9 mouse cellular contexts compared by ENCODE assay signal in genomic region chrX:51681170-51681667, GRCm38 (mm10). TPM values are rescaled to one million over a fixed set of nuclear protein-coding genes. Genes with fewer than 3 reads are reported as not detected.
DNase-seq lines count a peak whose midpoint lies in the region; ATAC-seq and TF ChIP-seq lines count a peak whose summit lies in the region.
"Had no signal": no experiment of that assay in that cellular context is flagged by ENCODE, and none has a peak within 500 bp of the region (broad histone marks: within the 10 kb centered on the region; RNA-seq: fewer than 3 reads in every experiment).

No protein-coding gene starts in this region.

- TF ChIP-seq POLR2A in embryonic fibroblast, embryonic 13.5 days (IDR thresholded peaks at IDR 0.05; ENCODE audit: low read depth, low read length) = no peak; the same call in 1 of the 2 replicates

- no peaks in the 10 kb centered on the region for H3K9me3 ChIP-seq in hindbrain, embryonic 11.5 days (ENCODE audit: control insufficient read depth, low read length)
- H3K9me3 ChIP-seq in midbrain, embryonic 14.5 days (ENCODE audit: control insufficient read depth, low read length) = no peaks in the 10 kb centered on the region

- peak overlapping the region; percentile 72 for H3K4me2 ChIP-seq in hindbrain, embryonic 11.5 days (replicated peaks; ENCODE audit: low read depth, low read length)
- peak overlapping the region; percentile 81 for H3K4me2 ChIP-seq in midbrain, embryonic 14.5 days (ENCODE audit: low read length)

- peak; percentile 77 for ATAC-seq in hindbrain, embryonic 11.5 days (ENCODE audit: low FRiP score)
- ATAC-seq in midbrain, embryonic 14.5 days (ENCODE audit: low FRiP score, low TSS enrichment) = peak; percentile 68

- H3K27ac ChIP-seq in embryonic fibroblast, embryonic 13.5 days (ENCODE audit: insufficient read depth, low read length) = 0 out of 2 replicates have a peak overlapping the region, but pooled peaks have one; percentile 25
- no peak overlapping the region for H3K27ac ChIP-seq in hindbrain, embryonic 11.5 days (ENCODE audit: low read depth, low read length)
- H3K27ac ChIP-seq in midbrain, embryonic 14.5 days (replicated peaks; ENCODE audit: low read depth, low read length) = no peak overlapping the region

- WGBS in hindbrain, embryonic 11.5 days = 25% methylated on average over 35 of the region's 43 CpGs
- WGBS in midbrain, embryonic 14.5 days = 19% methylated on average over 43 of the region's 43 CpGs

- TF ChIP-seq CTCF in embryonic fibroblast, embryonic 13.5 days (IDR thresholded peaks at IDR 0.05; ENCODE audit: borderline replicate concordance, insufficient read depth, low read length) = no peak

- peaks cover 2% of the 10 kb centered on the region; the same call in 1 of the 2 replicates for H3K27me3 ChIP-seq in hindbrain, embryonic 11.5 days (ENCODE audit: control insufficient read depth, insufficient read depth, low read length)
- H3K27me3 ChIP-seq in midbrain, embryonic 14.5 days (ENCODE audit: control insufficient read depth, insufficient read depth, low read length) = no peaks in the 10 kb centered on the region

- H3K36me3 ChIP-seq in hindbrain, embryonic 11.5 days (ENCODE audit: control insufficient read depth, insufficient read depth, low read length) = no peaks in the 10 kb centered on the region
- no peaks in the 10 kb centered on the region for H3K36me3 ChIP-seq in midbrain, embryonic 14.5 days (ENCODE audit: control insufficient read depth, insufficient read depth, low read length)

- peaks cover 3% of the 10 kb centered on the region; the same call in 1 of the 2 replicates for H3K4me1 ChIP-seq in embryonic fibroblast, embryonic 13.5 days (ENCODE audit: control insufficient read depth, insufficient read depth, low read length)
- no peaks in the 10 kb centered on the region for H3K4me1 ChIP-seq in hindbrain, embryonic 11.5 days (replicated peaks; ENCODE audit: control insufficient read depth, insufficient read depth, low read length)
- H3K4me1 ChIP-seq in midbrain, embryonic 14.5 days (ENCODE audit: control insufficient read depth, insufficient read depth, low read length) = no peaks in the 10 kb centered on the region

- DNase-seq in adrenal gland, postnatal 10 days = peak; percentile 11
- no peak for DNase-seq in adrenal gland, postnatal 4 days (ENCODE audit: low spot score in 2 of 2)
- peak; percentile 35 for DNase-seq in adrenal gland, postnatal 14 days
- DNase-seq in hindbrain, embryonic 11.5 days (ENCODE audit: low spot score) = peak; percentile 59
- peak; percentile 5 to 15 for DNase-seq in layer of hippocampus, postnatal 36 days
- DNase-seq in midbrain, embryonic 14.5 days = peak; percentile 71
- DNase-seq in testis, postnatal 14 days (ENCODE audit: low spot score) = peak; percentile 38

- peak overlapping the region; percentile 69 for H3K4me3 ChIP-seq in embryonic fibroblast, embryonic 13.5 days (ENCODE audit: insufficient read depth, low read length)
- peak overlapping the region; percentile 45 for H3K4me3 ChIP-seq in hindbrain, embryonic 11.5 days (ENCODE audit: low read depth, low read length)
- peak overlapping the region; percentile 43 for H3K4me3 ChIP-seq in midbrain, embryonic 14.5 days (replicated peaks; ENCODE audit: low read depth, low read length)
- H3K4me3 ChIP-seq: erythroblast, embryonic 14.5 days had no signal

- peak overlapping the region; percentile 51 for H3K9ac ChIP-seq in hindbrain, embryonic 11.5 days (ENCODE audit: low read depth, low read length)
- H3K9ac ChIP-seq in midbrain, embryonic 14.5 days (replicated peaks; ENCODE audit: low read length) = peak overlapping the region; percentile 51; the same call in 1 of the 2 replicates

RNA-seq across cellular contexts. Expression of gene Hs6st2, which starts 0.4 kb away (rescaled TPM):
- total RNA-seq in adrenal gland, postnatal 10 days (2021) = 1 to 10 TPM; 5.1 to 5.8 TPM
- total RNA-seq in adrenal gland, postnatal 4 days (2021) = 10 to 100 TPM in 1 of 2 experiments, 1 to 10 TPM in 1; 9.7 to 10.3 TPM
- total RNA-seq in adrenal gland, postnatal 14 days (2021) = 5.0 and 5.7 TPM in 2 replicates
- 86.7 and 96.6 TPM in 2 replicates for polyA plus RNA-seq in embryonic fibroblast, embryonic 13.5 days (2011; ENCODE audit: insufficient read length, low read depth, missing spikeins)
- 17.6 and 17.8 TPM in 2 replicates for polyA plus RNA-seq in hindbrain, embryonic 11.5 days (2014; fragmentation: Nextera tagmentation; extraction: Ambion mirVana)
- total RNA-seq in layer of hippocampus, postnatal 36 days (2021) = 10 to 100 TPM; 19.4 to 24.4 TPM
- 21.6 and 23.9 TPM in 2 replicates for polyA plus RNA-seq in midbrain, embryonic 14.5 days (2014; fragmentation: Nextera tagmentation; extraction: Ambion mirVana)
- polyA plus RNA-seq: erythroblast, embryonic 14.5 days had no signal

Comparison
In these comparisons a context has a peak if more than half of its experiments do, and no peak if none do; other contexts are left out.
1. DNase-seq: peak in adrenal gland, postnatal 10 days (single experiment), adrenal gland, postnatal 14 days (single experiment), hindbrain, embryonic 11.5 days (single experiment), layer of hippocampus, postnatal 36 days (2 of 2), midbrain, embryonic 14.5 days (single experiment) and testis, postnatal 14 days (single experiment); none in adrenal gland, postnatal 4 days (0 of 2).
2. Peak in every context shown above with its lines, with median percentiles within 50 percentile points of each other: H3K4me3 ChIP-seq.